Mouse (Mus musculus) kidney, postnatal 10 days (tissue): ENCODE data around the gene Ankmy1.

Experiments used
- DNase-seq: peaks from one replicate; pipeline ENCODE4 v3.0.0; 2021; ENCODE audit warnings: mixed read lengths

Ankmy1 gene

DNA sequence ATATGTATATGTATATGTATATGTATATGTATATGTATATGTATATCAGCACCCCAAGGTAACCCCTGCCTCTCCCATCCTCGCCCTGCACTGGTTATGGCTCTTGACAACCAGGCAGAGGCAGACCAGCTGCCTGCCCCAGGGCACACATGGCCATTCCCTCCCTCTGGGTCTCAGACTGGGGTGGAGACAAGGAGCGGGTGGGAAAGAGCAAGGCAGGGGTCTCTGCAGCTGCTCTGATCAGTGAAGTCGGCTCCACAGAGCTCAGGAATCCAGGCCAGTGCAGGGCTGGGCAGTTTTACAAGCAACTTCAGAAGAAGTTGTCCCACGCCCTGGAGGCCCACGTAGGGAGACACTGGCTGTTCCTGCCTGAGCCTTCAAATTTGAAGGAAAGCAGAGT lies 88.4 kb downstream of the Ankmy1 start:
- DNase-seq, result no peak
